Mouse (Mus musculus) lung, postnatal 10 days (tissue): ENCODE results near the gene Scgb2b3.

Experiments used
- DNase-seq: peaks from one replicate; pipeline ENCODE4 v3.0.0; 2021

Gene Scgb2b3

DNA sequence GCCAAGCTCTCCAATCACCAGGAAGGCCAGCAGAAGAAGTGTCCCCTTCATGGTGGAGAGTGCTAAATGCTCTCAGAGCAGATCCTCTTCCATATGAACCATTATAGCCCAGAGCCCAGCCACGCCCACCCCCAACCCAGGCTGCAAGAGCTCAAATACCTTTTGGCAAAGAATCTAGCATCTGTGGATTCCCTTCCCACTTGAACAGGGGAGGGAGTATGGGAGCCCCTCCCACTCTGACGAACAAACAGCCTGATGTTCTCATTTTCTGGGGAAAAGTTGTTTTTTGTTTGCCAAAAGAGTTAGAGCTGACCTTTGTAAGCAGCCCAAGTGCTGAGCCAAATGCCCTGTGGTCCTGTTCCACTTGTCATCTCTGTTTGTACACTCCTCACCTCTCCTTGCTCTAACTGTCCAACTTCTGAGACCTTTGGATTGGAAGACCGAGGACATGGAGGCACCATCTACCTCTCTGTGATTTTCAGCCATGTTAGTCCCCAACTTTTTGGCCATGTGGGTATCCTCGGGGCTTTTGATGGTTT lies at the start of gene Scgb2b3:
Gene Scgb2b3, minus strand, starts transcription at position 51 of the 539 bp plus-strand sequence.
- DNase-seq: no peak

DNA sequence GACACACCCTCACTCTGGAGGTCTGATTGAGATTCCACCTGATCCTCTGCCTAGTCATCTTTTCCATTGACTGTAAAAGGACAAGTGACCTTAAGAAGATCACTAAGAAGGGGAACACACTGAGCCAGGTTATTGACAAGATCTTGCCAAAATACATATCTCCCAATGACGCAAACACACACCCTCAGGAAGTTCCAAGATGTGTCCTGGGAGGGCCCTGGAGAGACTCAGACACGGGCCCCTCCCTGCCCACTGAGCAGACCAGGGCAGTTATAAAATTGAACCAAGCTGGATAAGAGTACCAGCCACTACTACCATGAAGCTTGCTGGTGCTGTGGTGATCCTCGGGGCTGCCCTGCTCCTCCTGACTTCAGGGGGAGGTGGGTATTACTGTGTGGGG lies 13.4 kb upstream of the Scgb2b3 start, which contains the start of gene Scgb1b3:
Gene Scgb1b3, plus strand, starts transcription at position 301 of the 400 bp plus-strand sequence.
- no peak for DNase-seq
